Mouse (Mus musculus): Measurements from ENCODE around the gene Gm15097. TPM values are rescaled to one million over a fixed set of nuclear protein-coding genes. Genes with fewer than 3 reads are reported as not detected.
"Not testable (repeated sequence)": the region's sequence is repeated elsewhere in the genome, so short reads cannot be mapped to it uniquely, and the experiment has no call there.

Gene Gm15097
- total RNA-seq (2021), result not detected
- long read RNA-seq, experiment 1, result 0 reads
- long read RNA-seq, experiment 2, result 0 reads

DNA sequence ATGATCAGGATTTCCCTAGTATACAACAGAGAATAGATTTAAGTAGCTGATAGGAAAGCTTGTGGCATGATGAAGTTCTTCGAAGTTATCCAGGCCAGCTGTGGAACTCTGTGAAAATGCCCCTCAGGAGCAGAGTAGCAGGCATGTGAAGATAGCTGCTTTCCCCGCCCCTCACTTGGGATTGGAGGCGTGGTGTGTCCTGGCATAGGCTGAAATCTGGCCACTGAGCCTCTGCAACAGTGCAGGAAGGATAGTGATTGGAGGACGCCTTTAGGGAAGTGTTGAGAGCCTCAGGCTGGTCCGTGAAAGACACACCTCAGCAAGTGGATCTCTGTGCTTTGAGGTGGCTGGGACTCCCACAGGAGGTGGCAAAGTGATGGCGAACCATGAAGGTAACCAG lies at the start of gene Gm15097:
Gene Gm15097, plus strand, starts transcription at position 301 of the 400 bp plus-strand sequence.
- intact Hi-C loops (cut with DNase I); DNase-seq: not testable (repeated sequence)

DNA sequence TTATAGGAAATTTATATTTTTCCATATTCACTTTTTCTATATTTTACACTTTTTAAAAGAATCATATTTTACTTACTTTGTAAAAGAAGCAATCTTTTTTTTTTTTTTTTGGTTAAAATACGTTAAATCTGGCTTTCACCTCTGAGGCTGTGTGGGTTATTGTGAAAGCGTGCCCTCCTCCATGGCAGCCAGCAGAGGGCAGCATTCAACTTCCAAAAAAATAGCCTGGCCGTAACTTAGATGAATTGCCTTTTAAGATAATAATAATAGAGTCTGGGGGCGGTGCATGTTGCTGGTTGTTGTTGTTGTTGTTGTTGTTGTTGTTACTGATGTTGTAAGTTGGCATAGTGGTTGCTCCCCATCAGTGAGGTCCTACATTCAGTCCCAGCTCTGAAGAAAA lies 21.4 kb upstream of the Gm15097 start:
- DNase-seq; intact Hi-C loops (cut with DNase I): not testable (repeated sequence)

DNA sequence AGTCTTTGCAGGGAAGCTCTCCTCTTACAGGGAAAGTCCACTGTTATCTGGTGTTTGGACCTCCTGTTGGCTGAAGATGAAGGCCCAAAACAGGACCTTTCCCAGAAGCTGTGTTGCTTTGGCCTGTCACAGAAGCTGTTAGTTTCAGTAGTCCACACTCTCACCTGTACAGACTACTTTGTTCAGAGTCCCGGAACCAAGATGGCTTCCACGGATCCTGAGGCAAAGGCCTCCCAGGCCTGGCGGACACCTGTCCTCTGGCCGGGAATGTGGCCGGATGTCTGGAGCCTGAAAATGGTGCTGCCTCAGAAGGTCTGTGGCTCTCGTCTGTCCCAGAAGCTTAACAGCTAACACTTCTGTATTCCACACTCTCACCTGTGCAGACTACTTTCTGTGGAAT lies 26.9 kb downstream of the Gm15097 start:
- intact Hi-C loops (cut with DNase I); DNase-seq: not testable (repeated sequence)

Other genes starting within 250 kb of the Gm15097 start
- gene Gm10439, start 189.9 kb upstream of the Gm15097 start, total RNA-seq (2021), result not detected
- not detected for gene Gm15091, start 157.2 kb downstream of the Gm15097 start, total RNA-seq (2021)